Mouse (Mus musculus) erythroblast, embryonic 14.5 days (primary cell): ENCODE data around the gene Adcy2.

Source experiments
- GATA1 ChIP-seq: IDR thresholded peaks from 2 replicates; pipeline ENCODE4 v1.6.1; 2012; ENCODE audit warnings: low read length, inconsistent platforms, mixed read lengths
- TAL1 ChIP-seq: IDR thresholded peaks from 3 replicates; pipeline ENCODE4 v1.6.1; 2012; ENCODE audit warnings: low read length, inconsistent platforms, mixed read lengths

- TF ChIP-seq TAL1: no peak
- no peak for TF ChIP-seq GATA1
Observed at GRCm38 (mm10) chr13:68931602-68932282, 67.6 kb downstream of the Adcy2 start.
